Mouse (Mus musculus): ENCODE results near the gene Shld2. TPM values are rescaled to one million over a fixed set of nuclear protein-coding genes. Genes with fewer than 3 reads are reported as not detected.

Gene Shld2
- polyA plus RNA-seq, 1 experiment from 2014 or later: 8.6 TPM

DNA sequence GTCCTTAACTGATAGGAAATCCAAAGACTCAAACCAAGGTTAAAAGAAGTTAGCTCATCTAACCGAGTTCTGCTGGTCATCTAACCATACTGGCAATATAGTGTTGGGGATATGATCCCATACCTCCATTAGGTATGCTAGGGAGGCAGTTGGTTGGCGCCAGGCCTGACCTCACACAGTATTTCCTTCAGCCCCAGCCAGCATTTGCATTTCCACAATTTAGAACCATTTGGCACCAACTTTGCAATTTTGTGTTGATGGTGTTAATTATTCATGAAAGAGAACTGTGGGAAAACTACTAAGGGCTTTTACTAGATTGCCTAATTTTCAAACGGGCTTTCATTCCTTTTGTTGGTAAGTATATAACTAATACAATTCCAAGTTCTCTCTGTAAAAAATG, 21.6 kb upstream of the Shld2 start:
- H3K9me3 ChIP-seq (ENCODE audit: control insufficient read depth, low read depth, low read length): no peaks in the 10 kb centered on the region
- H3K27me3 ChIP-seq (ENCODE audit: control insufficient read depth, insufficient read depth, low read length): no peaks in the 10 kb centered on the region
- no peak overlapping the region for H3K27ac ChIP-seq (ENCODE audit: low read length)
- H3K4me1 ChIP-seq (ENCODE audit: control insufficient read depth, insufficient read depth, low read length): no peaks in the 10 kb centered on the region
- H3K9ac ChIP-seq (replicated peaks; ENCODE audit: low read depth, low read length): no peak overlapping the region
- no peak overlapping the region for H3K4me2 ChIP-seq (replicated peaks; ENCODE audit: low read depth, low read length)
- WGBS: 87% methylated on average over 3 of the region's 3 CpGs
- no peak for ATAC-seq (ENCODE audit: insufficient number of reproducible peaks, insufficient read depth, low FRiP score, low read depth)
- no peak overlapping the region for H3K4me3 ChIP-seq (ENCODE audit: low read depth, low read length)
- H3K36me3 ChIP-seq (ENCODE audit: control insufficient read depth, insufficient read depth, low read length): peaks cover 64% of the 10 kb centered on the region

- ATAC-seq (ENCODE audit: insufficient number of reproducible peaks, insufficient read depth, low FRiP score, low read depth): no peak
- Histone ChIP-seq H3K36me3 (ENCODE audit: control insufficient read depth, insufficient read depth, low read length) (peaks cover 55% of the 10 kb centered on the region), H3K4me3 (ENCODE audit: low read depth, low read length) (no peak overlapping the region), H3K9me3 (ENCODE audit: control insufficient read depth, low read depth, low read length) (no peaks in the 10 kb centered on the region), H3K27me3 (ENCODE audit: control insufficient read depth, insufficient read depth, low read length) (no peaks in the 10 kb centered on the region), H3K27ac (ENCODE audit: low read length) (no peak overlapping the region), H3K9ac (replicated peaks; ENCODE audit: low read depth, low read length) (no peak overlapping the region), H3K4me1 (ENCODE audit: control insufficient read depth, insufficient read depth, low read length) (no peaks in the 10 kb centered on the region), H3K4me2 (replicated peaks; ENCODE audit: low read depth, low read length) (no peak overlapping the region)
- WGBS: 91% methylated on average over 9 of the region's 9 CpGs
These were observed 20.4 kb upstream of the Shld2 start for GRCm38 (mm10) chr14:34330657-34331158.

DNA sequence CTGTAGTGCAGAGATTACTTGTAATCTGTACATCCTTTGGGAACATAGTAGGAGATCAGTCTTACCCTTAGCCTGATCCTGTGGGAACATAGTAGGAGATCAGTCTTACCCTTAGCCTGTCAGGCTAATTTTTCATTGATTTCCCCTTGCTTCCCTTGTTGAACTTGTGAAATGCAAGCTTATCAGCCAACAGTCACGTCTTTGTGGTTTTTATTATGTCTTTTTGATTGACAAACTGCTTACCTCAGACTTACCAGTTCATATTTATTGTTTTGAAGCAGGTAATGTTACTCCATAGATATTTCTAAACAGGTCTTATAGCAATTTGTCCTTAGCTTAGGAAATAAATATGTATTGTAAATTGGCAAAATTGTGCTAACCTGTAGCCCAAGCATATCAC, 17.3 kb upstream of the Shld2 start:
- H3K36me3 ChIP-seq (ENCODE audit: control insufficient read depth, insufficient read depth, low read length): peaks cover 52% of the 10 kb centered on the region
- no peak for ATAC-seq (ENCODE audit: insufficient number of reproducible peaks, insufficient read depth, low FRiP score, low read depth)
- H3K27me3 ChIP-seq (ENCODE audit: control insufficient read depth, insufficient read depth, low read length): no peaks in the 10 kb centered on the region

GRCm38 (mm10) chr14:34326606-34327005, 16.3 kb upstream of the Shld2 start:
- WGBS: 85% methylated on average over 3 of the region's 3 CpGs
- Histone ChIP-seq H3K9me3 (ENCODE audit: control insufficient read depth, low read depth, low read length) (no peaks in the 10 kb centered on the region), H3K9ac (replicated peaks; ENCODE audit: low read depth, low read length) (no peak overlapping the region), H3K4me1 (ENCODE audit: control insufficient read depth, insufficient read depth, low read length) (no peaks in the 10 kb centered on the region), H3K27me3 (ENCODE audit: control insufficient read depth, insufficient read depth, low read length) (no peaks in the 10 kb centered on the region), H3K4me3 (ENCODE audit: low read depth, low read length) (no peak overlapping the region), H3K36me3 (ENCODE audit: control insufficient read depth, insufficient read depth, low read length) (peaks cover 54% of the 10 kb centered on the region), H3K4me2 (replicated peaks; ENCODE audit: low read depth, low read length) (no peak overlapping the region), H3K27ac (ENCODE audit: low read length) (no peak overlapping the region)
- ATAC-seq (ENCODE audit: insufficient number of reproducible peaks, insufficient read depth, low FRiP score, low read depth): no peak

More for the DNA sequence above, 17.3 kb upstream of the Shld2 start:
- Histone ChIP-seq H3K27ac (ENCODE audit: low read length) (no peak overlapping the region), H3K4me1 (ENCODE audit: control insufficient read depth, insufficient read depth, low read length) (no peaks in the 10 kb centered on the region), H3K4me2 (replicated peaks; ENCODE audit: low read depth, low read length) (no peak overlapping the region), H3K9me3 (ENCODE audit: control insufficient read depth, low read depth, low read length) (no peaks in the 10 kb centered on the region), H3K9ac (replicated peaks; ENCODE audit: low read depth, low read length) (no peak overlapping the region), H3K4me3 (ENCODE audit: low read depth, low read length) (no peak overlapping the region)
- 48% methylated on average over 1 of the region's 1 CpGs for WGBS

GRCm38 (mm10) chr14:34323576-34324085, 13.3 kb upstream of the Shld2 start:
- Histone ChIP-seq H3K27ac (ENCODE audit: low read length) (no peak overlapping the region), H3K9ac (replicated peaks; ENCODE audit: low read depth, low read length) (no peak overlapping the region), H3K4me1 (ENCODE audit: control insufficient read depth, insufficient read depth, low read length) (no peaks in the 10 kb centered on the region), H3K27me3 (ENCODE audit: control insufficient read depth, insufficient read depth, low read length) (no peaks in the 10 kb centered on the region), H3K4me2 (replicated peaks; ENCODE audit: low read depth, low read length) (no peak overlapping the region), H3K4me3 (ENCODE audit: low read depth, low read length) (no peak overlapping the region), H3K9me3 (ENCODE audit: control insufficient read depth, low read depth, low read length) (no peaks in the 10 kb centered on the region), H3K36me3 (ENCODE audit: control insufficient read depth, insufficient read depth, low read length) (peaks cover 42% of the 10 kb centered on the region)
- WGBS: 93% methylated on average over 5 of the region's 5 CpGs
- ATAC-seq (ENCODE audit: insufficient number of reproducible peaks, insufficient read depth, low FRiP score, low read depth): no peak

DNA sequence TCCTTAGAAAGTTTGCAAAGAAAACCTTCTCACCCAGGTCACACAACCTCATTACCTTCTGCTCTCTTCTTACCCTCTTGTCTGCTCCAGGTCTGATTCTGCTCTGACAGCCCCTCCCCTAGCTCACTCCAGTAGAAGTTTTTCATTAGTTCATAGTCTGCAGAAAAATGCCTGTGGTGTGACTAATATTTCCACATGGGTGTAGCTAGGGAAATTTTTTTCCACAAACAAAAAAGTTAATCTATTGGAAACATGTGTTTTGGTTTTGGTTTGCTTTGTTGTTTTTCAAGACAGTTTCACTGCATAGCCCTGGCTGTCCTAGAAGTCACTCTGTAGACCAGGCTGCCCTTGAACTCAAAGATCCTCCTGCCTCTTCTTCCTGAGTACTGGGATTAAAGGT, 7.8 kb upstream of the Shld2 start:
- Histone ChIP-seq H3K9ac (replicated peaks; ENCODE audit: low read depth, low read length) (no peak overlapping the region), H3K9me3 (ENCODE audit: control insufficient read depth, low read depth, low read length) (no peaks in the 10 kb centered on the region), H3K4me3 (ENCODE audit: low read depth, low read length) (no peak overlapping the region), H3K4me1 (ENCODE audit: control insufficient read depth, insufficient read depth, low read length) (0 out of 2 replicates have a peak, but pooled peaks cover 2% of the 10 kb centered on the region), H3K27me3 (ENCODE audit: control insufficient read depth, insufficient read depth, low read length) (no peaks in the 10 kb centered on the region), H3K27ac (ENCODE audit: low read length) (no peak overlapping the region), H3K4me2 (replicated peaks; ENCODE audit: low read depth, low read length) (no peak overlapping the region), H3K36me3 (ENCODE audit: control insufficient read depth, insufficient read depth, low read length) (peaks cover 13% of the 10 kb centered on the region)
- no peak for ATAC-seq (ENCODE audit: insufficient number of reproducible peaks, insufficient read depth, low FRiP score, low read depth)

DNA sequence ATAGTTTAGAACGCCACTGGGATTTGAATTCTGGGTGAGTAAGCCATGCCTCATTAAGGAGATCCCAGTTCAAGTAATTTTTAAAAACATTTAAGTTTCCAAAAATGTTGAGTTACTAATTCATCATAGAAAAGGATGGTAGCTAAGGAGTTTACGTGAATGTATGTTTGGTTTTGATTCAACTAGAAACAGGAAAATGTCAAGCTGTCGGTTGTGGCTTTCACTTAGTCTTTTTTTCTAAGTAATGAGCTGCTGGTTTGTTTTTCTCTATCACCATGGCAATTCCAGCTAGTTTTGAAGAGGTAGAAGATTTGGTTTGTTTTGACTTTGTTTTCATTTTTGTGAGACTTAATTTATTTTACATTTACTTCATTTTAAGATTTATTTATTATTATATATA, 7.1 kb upstream of the Shld2 start:
- no peaks in the 10 kb centered on the region for H3K9me3 ChIP-seq (ENCODE audit: control insufficient read depth, low read depth, low read length)
- H3K27ac ChIP-seq (ENCODE audit: low read length): no peak overlapping the region
- no peak overlapping the region for H3K4me2 ChIP-seq (replicated peaks; ENCODE audit: low read depth, low read length)
- 70% methylated on average over 3 of the region's 3 CpGs for WGBS
- ATAC-seq (ENCODE audit: insufficient number of reproducible peaks, insufficient read depth, low FRiP score, low read depth): no peak
- no peak overlapping the region for H3K9ac ChIP-seq (replicated peaks; ENCODE audit: low read depth, low read length)
- H3K4me1 ChIP-seq (ENCODE audit: control insufficient read depth, insufficient read depth, low read length): peaks cover 4% of the 10 kb centered on the region; the same call in 1 of the 2 replicates
- no peak overlapping the region for H3K4me3 ChIP-seq (ENCODE audit: low read depth, low read length)
- no peaks in the 10 kb centered on the region for H3K27me3 ChIP-seq (ENCODE audit: control insufficient read depth, insufficient read depth, low read length)
- H3K36me3 ChIP-seq (ENCODE audit: control insufficient read depth, insufficient read depth, low read length): peaks cover 13% of the 10 kb centered on the region

- peaks cover 9% of the 10 kb centered on the region for H3K36me3 ChIP-seq (ENCODE audit: control insufficient read depth, insufficient read depth, low read length)
- H3K9me3 ChIP-seq (ENCODE audit: control insufficient read depth, low read depth, low read length): no peaks in the 10 kb centered on the region
- no peak overlapping the region for H3K9ac ChIP-seq (replicated peaks; ENCODE audit: low read depth, low read length)
- H3K4me3 ChIP-seq (ENCODE audit: low read depth, low read length): no peak overlapping the region
- H3K27me3 ChIP-seq (ENCODE audit: control insufficient read depth, insufficient read depth, low read length): no peaks in the 10 kb centered on the region
- H3K4me2 ChIP-seq (replicated peaks; ENCODE audit: low read depth, low read length): no peak overlapping the region
- peaks cover 11% of the 10 kb centered on the region for H3K4me1 ChIP-seq (ENCODE audit: control insufficient read depth, insufficient read depth, low read length)
- no peak overlapping the region for H3K27ac ChIP-seq (ENCODE audit: low read length)
- 94% methylated on average over 2 of the region's 2 CpGs for WGBS
- no peak for ATAC-seq (ENCODE audit: insufficient number of reproducible peaks, insufficient read depth, low FRiP score, low read depth)
These were observed 6.1 kb upstream of the Shld2 start for GRCm38 (mm10) chr14:34316346-34316745.

GRCm38 (mm10) chr14:34314796-34315195, 4.5 kb upstream of the Shld2 start:
- no peak for ATAC-seq (ENCODE audit: insufficient number of reproducible peaks, insufficient read depth, low FRiP score, low read depth)
- no peak overlapping the region for H3K4me3 ChIP-seq (ENCODE audit: low read depth, low read length)

More at GRCm38 (mm10) chr14:34314796-34315195, 4.5 kb upstream of the Shld2 start:
- Histone ChIP-seq H3K27me3 (ENCODE audit: control insufficient read depth, insufficient read depth, low read length) (no peaks in the 10 kb centered on the region), H3K9me3 (ENCODE audit: control insufficient read depth, low read depth, low read length) (no peaks in the 10 kb centered on the region), H3K4me2 (replicated peaks; ENCODE audit: low read depth, low read length) (no peak overlapping the region), H3K36me3 (ENCODE audit: control insufficient read depth, insufficient read depth, low read length) (peaks cover 1% of the 10 kb centered on the region), H3K27ac (ENCODE audit: low read length) (no peak overlapping the region), H3K4me1 (ENCODE audit: control insufficient read depth, insufficient read depth, low read length) (peaks cover 11% of the 10 kb centered on the region), H3K9ac (replicated peaks; ENCODE audit: low read depth, low read length) (no peak overlapping the region)
- 51% methylated on average over 3 of the region's 3 CpGs for WGBS

Measured in stomach, embryonic 14.5 days (tissue).